Mouse (Mus musculus) kidney, postnatal 36 days (tissue): ENCODE data around the gene Tbc1d23.
"Not testable (repeated sequence)": the region's sequence is repeated elsewhere in the genome, so short reads cannot be mapped to it uniquely, and the experiment has no call there.

Experiments
- DNase-seq, 2 experiments: peaks; one replicate each; pipeline ENCODE4 v3.0.0; 2021 to 2022; ENCODE audit warnings: mixed read lengths in 2 of 2

Gene Tbc1d23

DNA sequence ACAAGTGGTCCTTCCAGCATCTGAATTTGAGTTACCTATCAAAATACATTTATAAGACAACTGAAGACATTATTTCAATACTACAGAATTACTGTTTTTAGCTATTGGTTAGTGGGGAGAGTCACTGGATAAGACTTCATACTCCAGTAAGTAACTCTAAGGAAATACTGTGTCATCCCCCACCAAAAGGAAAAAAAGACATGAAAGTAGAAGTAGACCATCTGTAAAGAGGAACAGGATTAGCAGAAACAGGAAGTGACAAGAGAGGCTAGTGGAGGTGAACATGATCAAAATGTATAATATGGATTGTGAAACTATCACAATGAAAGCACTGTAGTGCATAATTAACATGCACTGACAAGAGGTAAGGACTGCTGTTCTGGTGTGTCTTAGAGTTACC, 15.3 kb downstream of the Tbc1d23 start:
- DNase-seq: no peak

DNA sequence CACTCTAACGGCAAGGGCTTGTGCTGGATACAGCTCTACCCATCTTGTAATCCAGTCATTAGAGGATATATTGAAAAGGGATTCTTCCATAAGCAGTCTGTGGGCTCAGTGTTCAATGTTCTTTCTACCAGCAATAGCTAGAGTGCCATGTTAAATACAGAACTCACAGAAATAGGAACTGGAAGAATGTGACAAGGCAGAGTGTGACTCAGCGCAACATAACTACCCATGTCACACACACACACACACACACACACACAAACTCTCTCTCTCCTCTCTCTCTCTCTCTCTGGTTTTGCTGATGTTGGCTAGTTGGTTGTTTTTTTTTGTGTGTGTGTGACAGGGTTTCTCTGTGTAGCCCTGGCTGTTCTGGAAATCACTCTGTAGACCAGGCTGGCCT, 20.3 kb downstream of the Tbc1d23 start:
- DNase-seq: no peak

GRCm38 (mm10) chr16:57208342-57208741, 23.0 kb downstream of the Tbc1d23 start:
- DNase-seq: no peak

- DNase-seq: no peak
These were observed 34.0 kb downstream of the Tbc1d23 start for GRCm38 (mm10) chr16:57197281-57197680.

GRCm38 (mm10) chr16:57196590-57196989, 34.7 kb downstream of the Tbc1d23 start:
- DNase-seq: no peak

DNA sequence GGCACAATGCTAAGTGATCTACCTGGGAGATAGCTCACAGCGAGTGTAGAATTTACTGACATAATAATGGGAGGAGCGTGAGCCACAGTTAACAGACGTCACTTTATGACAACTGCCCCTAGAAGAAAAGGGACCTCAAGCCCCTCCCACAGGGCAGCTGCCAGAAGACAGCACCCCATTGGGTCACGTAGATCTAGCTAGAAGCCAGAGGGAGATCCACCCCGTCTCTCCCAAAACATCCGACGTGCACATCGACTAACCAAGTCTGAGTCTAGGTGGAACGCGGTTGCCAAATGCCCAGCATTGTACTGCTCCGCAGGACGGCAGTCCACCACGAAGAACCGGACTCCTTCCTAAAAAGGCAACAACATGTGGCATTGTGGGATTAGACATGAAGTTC, 40.1 kb downstream of the Tbc1d23 start:
- no peak for DNase-seq

DNA sequence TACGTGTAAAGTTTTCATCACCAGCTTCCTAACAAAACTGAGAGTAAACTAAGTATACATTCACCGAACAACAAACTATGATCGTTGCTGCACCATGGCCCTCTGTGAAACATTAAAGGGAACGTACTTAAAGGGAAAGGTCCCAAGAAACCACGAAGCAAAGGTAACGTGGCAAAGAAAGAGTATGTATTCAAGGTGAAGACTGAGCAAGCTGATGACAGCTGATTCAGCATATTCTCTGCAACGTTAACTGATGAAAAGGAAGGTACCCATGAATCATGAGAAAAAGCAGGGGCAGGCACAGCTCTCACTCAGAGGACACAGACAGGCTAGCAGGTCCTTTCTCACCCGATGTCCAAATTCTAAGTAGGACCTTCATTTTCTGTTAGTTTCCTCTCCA, 40.9 kb downstream of the Tbc1d23 start:
- no peak for DNase-seq

DNA sequence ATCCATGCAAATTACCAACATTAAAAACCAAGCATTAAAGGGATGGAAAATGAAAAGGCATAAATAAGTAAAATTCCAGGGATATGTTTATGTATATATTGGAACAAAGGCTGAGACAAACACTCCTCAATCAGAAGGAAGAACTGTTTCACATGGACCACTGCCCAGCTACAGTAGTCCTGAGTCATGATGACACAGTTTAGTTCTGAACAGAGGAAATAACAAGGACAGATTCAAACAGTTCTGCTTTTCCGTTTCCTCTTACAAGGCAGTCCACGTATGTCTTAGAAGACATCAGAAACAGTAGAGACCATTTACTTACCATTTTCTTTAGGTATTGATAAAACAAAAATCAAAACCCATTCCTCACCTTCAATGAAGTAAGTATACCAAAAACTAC, 41.8 kb downstream of the Tbc1d23 start:
- DNase-seq: no peak

GRCm38 (mm10) chr16:57186618-57187017, 44.7 kb downstream of the Tbc1d23 start:
- DNase-seq: no peak

DNA sequence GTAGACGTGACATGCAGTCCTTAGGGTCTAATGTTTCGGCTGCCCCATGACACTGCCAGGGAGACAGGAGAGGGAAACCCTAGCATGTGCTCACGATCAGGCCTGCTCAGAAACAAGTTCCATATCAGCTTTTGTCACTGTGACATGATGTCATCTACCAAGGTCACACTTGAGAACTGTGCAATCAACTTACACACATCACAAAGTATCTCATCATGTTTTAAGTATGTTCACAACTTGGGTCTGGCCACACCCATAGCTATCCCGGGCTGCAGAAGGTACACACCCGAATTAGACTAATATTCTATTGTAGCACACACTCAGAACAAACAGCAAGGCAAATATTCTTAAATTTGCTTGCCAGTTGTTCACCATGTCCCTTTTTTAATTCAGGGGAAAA, 49.3 kb downstream of the Tbc1d23 start:
- no peak for DNase-seq

- DNase-seq: peak in 1 of 2 experiments; percentile 37
These were observed 50.1 kb downstream of the Tbc1d23 start for GRCm38 (mm10) chr16:57181180-57181579.

GRCm38 (mm10) chr16:57177664-57178063, 53.6 kb downstream of the Tbc1d23 start:
- DNase-seq: no peak

DNA sequence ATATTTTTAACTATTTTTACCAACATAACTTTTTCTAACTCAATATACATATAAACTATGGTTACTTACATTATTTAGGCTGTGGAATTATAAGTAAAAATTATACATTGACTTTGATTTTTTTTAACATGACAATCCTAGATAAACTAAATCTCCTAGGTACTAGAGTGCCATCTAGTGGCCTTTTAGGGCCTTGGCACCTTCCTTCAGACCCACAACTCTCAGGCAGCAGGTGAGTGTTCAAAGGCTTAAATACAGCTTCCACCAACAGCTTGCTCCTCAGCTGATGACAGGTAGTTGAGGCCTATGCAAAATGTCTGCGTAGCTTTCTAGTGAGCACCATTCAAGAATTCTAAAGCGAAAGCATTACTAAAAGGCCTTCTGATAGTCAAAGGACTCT, 54.0 kb downstream of the Tbc1d23 start:
- DNase-seq: peak; percentile 49 to 52

GRCm38 (mm10) chr16:57176276-57176675, 55.0 kb downstream of the Tbc1d23 start:
- DNase-seq: no peak

- DNase-seq: no peak
These were observed 55.6 kb downstream of the Tbc1d23 start for GRCm38 (mm10) chr16:57175751-57176150.

DNA sequence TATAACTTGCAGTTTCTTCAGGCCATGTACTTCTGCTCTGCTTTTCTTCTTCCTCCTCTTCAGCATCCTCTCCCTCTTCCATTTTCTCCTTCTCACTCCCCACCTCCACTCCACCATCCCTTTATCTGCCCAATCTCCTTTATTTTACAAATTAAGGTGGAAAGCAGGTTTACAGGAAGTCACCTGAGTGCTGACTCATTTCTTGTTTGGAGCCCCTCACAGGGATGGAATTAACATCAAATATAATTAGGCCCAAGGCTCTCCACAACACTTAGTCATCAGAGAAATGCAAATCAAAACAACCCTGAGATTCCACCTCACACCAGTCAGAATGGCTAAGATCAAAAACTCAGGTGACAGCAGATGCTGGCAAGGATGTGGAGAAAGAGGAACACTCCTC, 56.8 kb downstream of the Tbc1d23 start:
- DNase-seq: not testable (repeated sequence)

GRCm38 (mm10) chr16:57171570-57171969, 59.7 kb downstream of the Tbc1d23 start:
- DNase-seq: no peak

- DNase-seq: peak; percentile 51 to 68
These were observed 60.1 kb downstream of the Tbc1d23 start for GRCm38 (mm10) chr16:57171161-57171560.

DNA sequence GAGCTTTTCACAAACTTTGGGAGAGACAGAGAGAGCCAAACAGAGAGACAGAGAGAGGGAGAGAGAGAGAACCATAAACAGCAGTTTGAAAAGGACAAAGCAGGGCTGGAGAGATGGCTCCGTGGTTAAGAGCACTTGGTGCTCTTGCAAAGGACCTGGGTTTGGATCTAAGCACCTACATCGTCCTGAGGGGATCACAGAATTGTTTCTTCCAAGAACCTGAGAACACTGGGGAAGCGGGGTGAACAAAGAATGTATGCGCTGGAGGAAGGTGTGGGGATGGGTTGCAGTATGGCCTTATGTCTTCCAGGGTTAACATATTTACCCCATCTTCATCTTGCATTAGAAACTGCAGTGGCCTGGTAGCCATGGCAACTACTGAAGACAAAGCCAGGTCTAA, 63.1 kb downstream of the Tbc1d23 start:
- no peak for DNase-seq

- DNase-seq: no peak
These were observed 63.8 kb downstream of the Tbc1d23 start for GRCm38 (mm10) chr16:57167514-57167912.

DNA sequence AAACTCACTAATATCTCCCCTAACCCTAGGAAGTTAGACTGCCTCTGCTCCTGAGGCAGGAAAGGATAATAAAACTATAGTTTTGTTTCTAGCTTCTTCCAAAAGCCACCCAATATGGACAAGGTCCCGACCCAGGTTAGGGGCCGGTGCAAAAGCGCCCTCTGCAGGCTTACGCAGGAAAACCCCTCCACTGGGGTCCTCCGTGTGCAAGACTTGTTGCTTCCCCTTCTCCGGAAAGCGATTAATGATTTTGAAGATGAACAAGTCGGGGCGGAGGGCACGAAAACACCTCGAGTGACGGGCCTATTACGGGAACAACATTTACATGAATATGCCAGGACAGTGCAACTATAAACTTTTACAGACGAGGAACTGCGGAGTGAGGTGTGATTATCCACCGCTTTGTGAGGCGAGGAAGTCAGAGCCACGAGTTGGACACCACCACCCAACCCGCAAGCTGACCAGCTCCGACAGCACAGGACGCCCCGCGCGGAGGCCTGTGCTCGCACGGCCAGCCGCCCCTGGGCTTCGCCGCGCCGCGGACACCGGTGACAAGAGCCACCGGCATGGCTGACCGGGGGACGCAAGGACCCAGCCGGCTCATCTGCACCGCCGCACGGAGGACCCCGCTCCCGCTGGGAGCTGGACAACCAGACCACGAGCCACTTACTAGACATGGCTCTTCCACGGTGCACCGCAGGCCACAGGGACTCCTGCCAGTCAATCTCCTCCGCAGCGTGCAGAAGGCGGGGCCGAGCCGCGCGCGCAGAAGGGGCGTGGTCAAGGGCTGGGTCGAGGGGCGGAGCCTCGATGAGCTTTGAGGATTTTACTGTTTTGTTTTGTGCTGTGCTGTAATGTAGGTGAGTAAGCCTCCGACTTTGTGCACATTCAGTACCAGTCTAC, 64.4 kb downstream of the Tbc1d23 start, which contains the start of gene Nit2:
TSS of gene Nit2 (minus strand) at position 731 of the 903 bp plus-strand sequence.
- DNase-seq: peak; percentile 95 to 98

DNA sequence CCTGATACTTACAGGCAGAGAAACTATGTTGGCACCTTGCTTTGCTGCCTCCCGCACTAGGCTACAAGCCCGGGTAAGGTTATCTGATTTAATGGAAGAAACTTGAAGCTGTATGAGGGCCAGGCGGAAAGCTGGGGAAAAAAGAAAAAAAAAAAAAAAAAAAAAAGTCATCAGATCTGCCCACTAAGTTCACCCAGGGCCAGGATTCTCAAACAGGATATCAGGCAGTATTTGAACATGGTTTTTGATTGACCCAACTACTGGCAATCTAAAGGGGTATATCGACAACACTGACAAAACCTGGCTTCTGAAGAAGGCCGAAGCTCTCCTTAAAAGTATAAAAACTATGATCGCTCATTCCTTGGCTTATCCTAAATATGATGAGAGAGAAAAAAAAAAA, 65.2 kb downstream of the Tbc1d23 start:
- DNase-seq: no peak

GRCm38 (mm10) chr16:57165157-57165556, 66.1 kb downstream of the Tbc1d23 start:
- no peak for DNase-seq

DNA sequence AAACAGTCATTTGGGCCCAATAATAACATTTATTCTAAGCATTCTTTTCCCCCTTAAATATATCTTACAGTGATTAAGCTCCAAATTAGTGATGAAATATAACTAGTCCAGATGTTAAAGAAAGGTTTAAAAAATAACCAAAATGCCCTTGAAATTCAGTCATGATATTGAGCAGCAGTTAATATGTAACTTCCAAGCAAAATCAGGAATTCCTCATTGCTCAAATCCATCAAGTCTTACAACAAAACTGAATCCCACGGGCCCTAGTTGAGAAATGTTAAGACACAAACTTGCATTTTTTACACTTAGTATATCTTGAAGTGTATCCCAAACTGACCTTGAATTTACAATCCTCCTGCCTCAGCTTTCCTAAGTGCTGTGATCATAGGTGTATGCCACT, 67.6 kb downstream of the Tbc1d23 start:
- no peak for DNase-seq

- no peak for DNase-seq
These were observed 68.5 kb downstream of the Tbc1d23 start for GRCm38 (mm10) chr16:57162841-57163240.
